Mouse (Mus musculus) intestine, embryonic 16.5 days (tissue): ENCODE measurements around the gene Kcnt2. TPM values are rescaled to one million over a fixed set of nuclear protein-coding genes. Genes with fewer than 3 reads are reported as not detected.

Experiments
- ATAC-seq: fragments of 200-750 bp; cut with Nextera tagmentation; 2 replicates; pipeline ENCODE4 v1.8.0; 2017; ENCODE audit warnings: moderate TSS enrichment, moderate library complexity
- H3K27ac ChIP-seq: fragments of 300-500 bp; sonication (generic); 2 replicates; pipeline ENCODE4 v1.5.1; 2014; ENCODE audit warnings: mild to moderate bottlenecking, low read length
- H3K27me3 ChIP-seq: fragments of 300-500 bp; sonication (generic); replicated peaks from 2 replicates; pipeline ENCODE4 v1.6.1; 2014; ENCODE audit warnings: low read length, control low read depth, mixed read lengths; ENCODE audit not compliant: control insufficient read depth, insufficient read depth
- H3K36me3 ChIP-seq: fragments of 300-500 bp; sonication (generic); 2 replicates; pipeline ENCODE4 v1.6.1; 2014; ENCODE audit warnings: low read length, control low read depth; ENCODE audit not compliant: control insufficient read depth, insufficient read depth
- H3K4me1 ChIP-seq: fragments of 300-500 bp; sonication (generic); 2 replicates; pipeline ENCODE4 v1.6.1; 2014; ENCODE audit warnings: low read length, control low read depth, mixed read lengths; ENCODE audit not compliant: control insufficient read depth, insufficient read depth
- H3K4me2 ChIP-seq: fragments of 300-500 bp; sonication (generic); 2 replicates; pipeline ENCODE4 v1.6.1; 2014; ENCODE audit warnings: low read depth, low read length, control low read depth
- H3K4me3 ChIP-seq: fragments of 300-500 bp; sonication (generic); 2 replicates; pipeline ENCODE4 v1.5.1; 2014; ENCODE audit warnings: mild to moderate bottlenecking, low read length
- H3K9ac ChIP-seq: fragments of 300-500 bp; sonication (generic); 2 replicates; pipeline ENCODE4 v1.6.1; 2014; ENCODE audit warnings: low read depth, low read length
- H3K9me3 ChIP-seq: fragments of 300-500 bp; sonication (generic); 2 replicates; pipeline ENCODE4 v1.6.1; 2016; ENCODE audit warnings: low read length, control low read depth; ENCODE audit not compliant: control insufficient read depth
- WGBS: fragments of 180-500 bp; shearing (Covaris S2); extraction: QIAGEN DNeasy Blood & Tissue Kit; methylation state at CpG from one replicate; pipeline ENCODE4 v1.1.7; 2014; 5-methylcytosine and 5-hydroxymethylcytosine counted together
- polyA plus RNA-seq: library from polyadenylated mRNA; unstranded; fragments of >200 nt; fragmentation: Nextera tagmentation; extraction: Ambion mirVana; gene quantifications from 2 replicates; pipeline ENCODE4 v1.2.1, GENCODE M21; 2015

Kcnt2 gene
- 1.3 and 1.6 TPM in 2 replicates for polyA plus RNA-seq

DNA sequence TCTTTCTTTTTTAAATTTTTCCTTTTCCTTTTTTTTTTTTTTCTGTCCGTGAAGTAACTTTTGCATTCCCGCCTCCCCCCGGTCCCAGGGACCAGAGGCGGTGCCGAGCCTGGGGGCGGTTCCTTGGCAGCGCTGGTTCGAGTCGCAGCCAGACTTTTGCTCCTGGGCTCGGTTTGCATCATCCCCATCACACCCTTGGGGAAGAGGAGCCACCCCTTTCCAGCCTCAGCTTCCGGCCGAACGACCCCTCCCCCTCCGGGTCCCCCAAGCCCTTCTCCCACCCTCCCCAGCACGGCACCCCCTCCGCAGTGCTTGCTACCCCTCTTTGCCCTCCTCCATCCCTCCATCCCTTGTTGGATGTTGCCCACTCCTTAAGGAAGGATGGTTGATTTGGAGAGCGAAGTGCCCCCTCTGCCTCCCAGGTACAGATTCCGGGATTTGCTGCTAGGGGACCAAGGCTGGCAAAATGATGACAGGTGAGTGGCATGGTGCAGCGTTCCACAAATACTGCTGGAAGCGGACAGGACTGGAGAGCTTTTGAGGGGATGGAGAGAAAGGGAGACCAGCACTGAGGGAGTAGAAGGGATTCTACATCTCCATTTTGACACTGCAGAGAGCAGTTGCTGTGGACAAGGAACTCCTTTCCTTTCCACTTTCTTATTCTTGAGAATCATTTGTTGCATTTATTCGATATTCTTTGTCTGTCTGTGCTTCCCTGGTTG lies at the start of gene Kcnt2:
Kcnt2 (plus strand) TSS at position 283 of the 722 bp plus-strand sequence.
- no peaks in the 10 kb centered on the region for H3K27me3 ChIP-seq

DNA sequence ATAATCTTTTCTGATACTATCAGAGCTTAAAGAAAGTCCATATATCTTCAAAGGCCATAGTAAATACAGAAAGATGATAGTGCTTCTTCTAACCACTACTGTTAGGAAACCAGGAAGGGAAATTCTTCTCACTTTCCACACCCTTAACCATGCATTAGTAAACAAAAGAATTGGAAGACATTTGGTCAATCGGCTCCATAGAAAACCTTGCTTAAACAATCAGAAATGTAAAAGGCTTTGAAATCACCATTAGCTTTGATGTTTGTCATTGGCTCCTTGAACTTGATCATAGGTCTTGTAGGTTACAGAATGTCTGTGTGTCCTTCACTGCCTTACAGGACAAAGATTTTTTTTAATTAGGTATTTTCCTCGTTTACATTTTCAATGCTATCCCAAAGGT lies 40.6 kb upstream of the Kcnt2 start:
- no peaks in the 10 kb centered on the region for H3K4me1 ChIP-seq
- H3K36me3 ChIP-seq: no peaks in the 10 kb centered on the region
- ATAC-seq: no peak
- no peak overlapping the region for H3K4me3 ChIP-seq
- H3K27ac ChIP-seq: no peak overlapping the region
- no peaks in the 10 kb centered on the region for H3K27me3 ChIP-seq
- no peak overlapping the region for H3K4me2 ChIP-seq
- WGBS: 72% methylated on average over 2 of the region's 2 CpGs
- H3K9ac ChIP-seq: no peak overlapping the region
- H3K9me3 ChIP-seq: no peaks in the 10 kb centered on the region

More for the DNA sequence above, at the start of gene Kcnt2:
- Histone ChIP-seq H3K9ac (peak within 1 kb of the TSS; percentile 63), H3K4me1 (peaks cover 9% of the 10 kb centered on the region; the same call in 1 of the 2 replicates), H3K4me2 (peak within 1 kb of the TSS; percentile 85), H3K4me3 (peak within 1 kb of the TSS; percentile 49), H3K27ac (no peak within 1 kb of the TSS), H3K36me3 (no peaks in the 10 kb centered on the region), H3K9me3 (no peaks in the 10 kb centered on the region)
- 1% methylated on average over 21 of the region's 21 CpGs for WGBS
- ATAC-seq: peak; percentile 63

DNA sequence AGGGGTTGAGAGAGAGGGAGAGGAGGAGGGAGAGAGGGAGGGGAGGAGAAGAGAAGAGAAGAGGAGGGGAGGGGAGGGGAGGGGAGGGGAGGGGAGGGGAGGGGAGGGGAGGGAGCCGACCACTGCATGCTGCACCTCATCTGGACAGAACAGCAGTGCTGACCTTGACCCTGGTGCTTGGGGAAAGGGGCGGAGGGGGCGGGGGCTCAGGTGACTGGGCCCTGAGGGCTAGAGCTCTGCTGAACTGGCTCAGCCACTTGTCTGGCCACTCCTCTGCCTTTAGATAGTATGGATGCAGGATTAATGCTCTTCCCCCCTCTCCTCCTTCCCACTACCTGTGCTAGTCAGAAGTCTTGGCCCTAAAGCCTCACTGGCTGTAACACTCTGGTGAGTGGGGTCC lies 20.7 kb upstream of the Kcnt2 start:
- no peaks in the 10 kb centered on the region for H3K4me1 ChIP-seq
- H3K9me3 ChIP-seq: no peaks in the 10 kb centered on the region
- H3K27ac ChIP-seq: no peak overlapping the region
- no peak overlapping the region for H3K9ac ChIP-seq
- no peak overlapping the region for H3K4me3 ChIP-seq
- no peak for ATAC-seq
- no peak overlapping the region for H3K4me2 ChIP-seq
- no peaks in the 10 kb centered on the region for H3K36me3 ChIP-seq
- no peaks in the 10 kb centered on the region for H3K27me3 ChIP-seq
- 48% methylated on average over 3 of the region's 3 CpGs for WGBS

DNA sequence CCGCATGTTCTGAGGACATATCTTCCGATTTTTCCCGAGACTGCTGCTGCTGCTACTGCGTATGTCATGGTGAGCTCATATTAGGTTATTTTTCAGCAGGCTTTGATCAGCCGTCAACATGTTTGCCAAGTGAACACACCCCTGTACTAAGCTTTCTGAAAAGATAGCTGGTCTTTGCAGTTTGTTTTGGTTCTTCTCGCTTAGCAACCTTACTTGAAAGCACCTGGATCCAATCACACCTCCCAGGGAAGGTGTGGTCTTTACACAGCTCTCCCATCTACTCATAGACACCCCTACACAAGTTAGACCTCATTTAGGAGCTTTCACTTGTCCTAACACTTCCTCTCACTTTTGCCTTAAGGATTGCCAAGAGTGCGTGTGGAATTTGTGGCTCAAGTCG lies 19.3 kb upstream of the Kcnt2 start:
- Histone ChIP-seq H3K4me2 (no peak overlapping the region), H3K4me1 (no peaks in the 10 kb centered on the region), H3K36me3 (no peaks in the 10 kb centered on the region), H3K27me3 (no peaks in the 10 kb centered on the region), H3K9me3 (no peaks in the 10 kb centered on the region), H3K9ac (no peak overlapping the region), H3K4me3 (no peak overlapping the region), H3K27ac (no peak overlapping the region)
- peak; percentile 77 for ATAC-seq
- WGBS: 53% methylated on average over 8 of the region's 8 CpGs

DNA sequence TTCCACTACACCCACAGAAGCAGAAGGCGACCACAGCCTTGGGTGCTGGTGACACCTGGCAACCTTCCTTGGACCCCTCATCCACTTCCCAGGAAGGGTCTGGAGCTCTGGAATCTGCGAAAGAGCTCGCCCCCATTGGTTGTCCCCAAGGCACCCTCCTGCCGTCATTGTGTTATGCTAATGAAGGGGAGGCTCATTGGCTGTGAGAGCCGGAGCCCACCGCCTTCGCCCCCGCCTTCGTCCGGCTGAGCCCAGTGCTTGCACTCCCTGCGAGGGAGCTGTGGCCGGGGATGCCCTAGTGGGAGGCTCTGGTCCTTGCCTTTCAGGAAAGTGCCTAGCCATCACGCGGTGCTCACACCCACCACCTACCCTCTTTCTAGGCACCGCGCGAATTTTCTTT lies 493 bp upstream of the Kcnt2 start:
- H3K9ac ChIP-seq: peak overlapping the region; percentile 63; the same call in 1 of the 2 replicates
- peak; percentile 93 for ATAC-seq
- peak overlapping the region; percentile 49 for H3K4me3 ChIP-seq
- H3K27ac ChIP-seq: no peak overlapping the region
- peak overlapping the region; percentile 85 for H3K4me2 ChIP-seq
- H3K4me1 ChIP-seq: peaks cover 7% of the 10 kb centered on the region; the same call in 1 of the 2 replicates
- WGBS: under 1% methylated on average over 17 of the region's 17 CpGs
- no peaks in the 10 kb centered on the region for H3K36me3 ChIP-seq
- H3K27me3 ChIP-seq: no peaks in the 10 kb centered on the region
- no peaks in the 10 kb centered on the region for H3K9me3 ChIP-seq

DNA sequence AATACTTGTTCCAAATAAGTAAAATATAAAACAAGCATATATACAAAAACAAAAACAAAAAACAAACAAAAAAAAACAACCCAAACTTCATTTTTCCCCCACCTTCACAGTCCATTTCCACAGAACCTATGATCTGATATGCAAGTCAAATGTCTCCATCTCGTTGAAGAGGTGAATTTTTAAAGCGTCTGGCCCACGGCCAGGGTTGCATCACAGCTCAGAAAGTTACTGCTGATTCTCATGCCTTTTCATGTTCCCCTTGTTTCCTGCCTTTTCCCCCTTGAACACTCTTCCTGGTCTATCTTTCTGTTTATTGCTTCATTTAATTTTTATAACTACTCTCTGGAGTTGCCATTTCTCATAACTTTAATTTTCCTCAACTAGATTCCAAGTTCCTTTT lies 18.7 kb downstream of the Kcnt2 start:
- 65% methylated on average over 3 of the region's 3 CpGs for WGBS
- ATAC-seq: no peak
- H3K27ac ChIP-seq: no peak overlapping the region

DNA sequence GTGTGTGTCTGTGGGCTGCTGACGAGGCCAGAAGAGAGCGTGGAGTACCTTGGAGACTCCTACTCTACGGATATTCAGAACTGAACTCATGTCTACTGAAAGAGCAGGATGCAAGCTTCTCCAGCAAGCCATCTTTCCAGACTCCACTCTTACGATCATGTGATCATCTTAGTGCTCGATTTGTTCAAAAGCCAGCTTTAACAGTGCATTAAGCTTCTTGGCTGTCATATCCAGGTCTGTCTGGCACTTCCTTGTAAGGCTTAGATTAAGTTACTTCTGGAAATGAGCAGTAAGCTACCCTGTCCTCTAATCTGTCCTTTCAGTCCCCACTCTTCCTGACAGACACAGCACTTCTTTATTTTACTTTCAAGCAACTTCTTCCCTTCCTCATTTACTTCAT lies 20.1 kb downstream of the Kcnt2 start:
- no peaks in the 10 kb centered on the region for H3K36me3 ChIP-seq
- peaks cover 4% of the 10 kb centered on the region for H3K4me1 ChIP-seq
- no peak overlapping the region for H3K9ac ChIP-seq
- no peak overlapping the region; the same call in 1 of the 2 replicates for H3K27ac ChIP-seq
- peak; percentile 70 for ATAC-seq
- H3K27me3 ChIP-seq: no peaks in the 10 kb centered on the region
- H3K4me2 ChIP-seq: no peak overlapping the region
- 79% methylated on average over 5 of the region's 5 CpGs for WGBS
- no peaks in the 10 kb centered on the region for H3K9me3 ChIP-seq
- H3K4me3 ChIP-seq: no peak overlapping the region

More for the DNA sequence above, 18.7 kb downstream of the Kcnt2 start:
- H3K4me2 ChIP-seq: no peak overlapping the region
- no peaks in the 10 kb centered on the region for H3K27me3 ChIP-seq
- H3K36me3 ChIP-seq: no peaks in the 10 kb centered on the region
- no peak overlapping the region for H3K4me3 ChIP-seq
- peaks cover 4% of the 10 kb centered on the region for H3K4me1 ChIP-seq
- no peak overlapping the region for H3K9ac ChIP-seq
- H3K9me3 ChIP-seq: no peaks in the 10 kb centered on the region

DNA sequence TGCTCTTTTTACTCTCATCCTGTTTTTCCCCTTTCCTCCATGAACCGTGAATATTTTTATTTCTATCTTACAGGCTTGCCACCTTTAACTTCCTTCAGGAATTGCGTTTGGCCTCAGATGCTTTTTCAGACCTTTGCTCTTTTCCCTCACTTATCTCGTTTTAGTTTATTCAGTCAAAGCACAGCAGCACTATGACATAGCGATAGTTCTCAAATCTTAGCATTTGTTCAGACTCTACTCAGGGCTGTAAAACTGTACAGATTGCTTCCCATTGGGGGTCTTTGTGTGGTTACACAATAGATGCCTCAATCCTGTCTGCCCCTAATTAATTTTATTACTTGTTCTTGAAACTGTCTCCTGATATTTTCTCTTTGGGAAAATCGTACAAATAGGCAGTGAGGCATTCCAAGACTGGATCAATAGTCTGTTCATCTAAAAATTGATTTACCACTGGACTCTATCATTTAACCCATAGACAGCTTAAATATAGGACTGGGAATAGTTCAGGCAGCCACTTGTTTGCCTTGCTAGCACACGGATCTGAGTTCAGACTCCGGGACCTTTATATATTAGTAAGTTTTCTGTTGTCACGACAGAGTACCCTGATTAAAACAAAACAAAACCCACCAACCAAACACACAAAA lies 20.8 kb downstream of the Kcnt2 start:
- H3K27me3 ChIP-seq: no peaks in the 10 kb centered on the region
- no peak overlapping the region for H3K4me2 ChIP-seq
- peak; percentile 97 for ATAC-seq
- no peaks in the 10 kb centered on the region for H3K9me3 ChIP-seq
- H3K4me1 ChIP-seq: peaks cover 4% of the 10 kb centered on the region
- H3K4me3 ChIP-seq: no peak overlapping the region
- no peaks in the 10 kb centered on the region for H3K36me3 ChIP-seq
- WGBS: 49% methylated on average over 8 of the region's 8 CpGs
- H3K27ac ChIP-seq: no peak overlapping the region
- no peak overlapping the region for H3K9ac ChIP-seq

DNA sequence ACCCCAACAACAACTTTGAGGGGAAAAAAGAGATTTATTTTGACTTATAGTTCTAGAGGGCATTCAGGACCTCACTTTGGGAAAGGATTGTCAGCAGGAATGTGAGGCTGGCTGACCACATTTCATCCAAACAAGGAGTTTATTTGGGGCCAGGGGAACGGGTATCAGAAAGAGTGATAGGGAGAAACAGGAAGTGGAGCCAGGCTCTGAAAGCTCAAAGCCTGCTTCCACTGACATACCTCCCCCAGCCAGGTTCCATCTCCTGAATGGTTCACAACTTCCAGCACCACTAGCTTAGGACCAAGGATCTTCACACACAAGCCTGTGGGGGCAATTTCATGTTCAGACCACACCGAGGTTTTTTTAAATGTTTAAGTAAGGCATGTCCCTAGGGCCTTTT lies 21.3 kb downstream of the Kcnt2 start:
- Histone ChIP-seq H3K4me1 (peaks cover 4% of the 10 kb centered on the region), H3K4me3 (no peak overlapping the region), H3K9me3 (no peaks in the 10 kb centered on the region), H3K4me2 (no peak overlapping the region), H3K27me3 (no peaks in the 10 kb centered on the region), H3K27ac (no peak overlapping the region), H3K36me3 (no peaks in the 10 kb centered on the region), H3K9ac (no peak overlapping the region)
- WGBS: 47% methylated on average over 2 of the region's 2 CpGs
- ATAC-seq: 0 out of 2 replicates have a peak, but pooled peaks have one; percentile 29
